Mouse (Mus musculus) E14TG2a.4 (cell line): ENCODE data around the gene Mylk3.

ENCODE experiments used
- CTCF ChIP-seq: conservative IDR thresholded peaks from 2 replicates; pipeline ENCODE4 v1.5.1; 2014; ENCODE audit warnings: low read length
- NANOG ChIP-seq: IDR thresholded peaks from 2 replicates; pipeline ENCODE4 v1.6.1; 2014; ENCODE audit warnings: borderline replicate concordance, low read length, mixed read lengths

DNA sequence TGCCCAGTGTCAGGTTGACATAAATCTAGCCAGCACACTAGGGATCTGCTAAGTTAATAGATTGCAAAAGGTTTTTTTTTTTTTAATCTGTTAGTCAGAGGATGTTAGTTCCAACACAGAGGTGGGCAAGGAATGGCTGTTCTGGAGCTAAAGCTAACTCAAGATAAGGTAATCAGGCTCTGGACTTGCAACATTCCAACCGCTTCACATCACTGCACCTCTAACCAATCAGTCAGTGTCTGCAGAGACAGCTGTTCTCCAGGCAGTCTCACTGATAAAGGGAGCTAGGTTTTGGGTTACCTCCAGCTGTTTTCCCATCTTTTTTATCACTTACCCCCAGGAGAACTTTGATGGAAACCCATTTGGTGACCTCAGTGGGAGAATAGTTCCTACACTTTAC is 5.3 kb upstream of the Mylk3 start:
- TF ChIP-seq CTCF (no peak), NANOG (no peak)
